Mouse (Mus musculus) heart, embryonic 16.5 days (tissue): ENCODE results near the gene Fry. TPM values are rescaled to one million over a fixed set of nuclear protein-coding genes. Genes with fewer than 3 reads are reported as not detected.

Experiments
- ATAC-seq: fragments of 200-750 bp; cut with Nextera tagmentation; replicated peaks from 2 replicates; pipeline ENCODE4 v1.8.0; 2017; ENCODE audit warnings: moderate number of reproducible peaks; ENCODE audit not compliant: insufficient read depth, low FRiP score; ENCODE audit errors: extremely low read depth
- H3K27ac ChIP-seq: fragments of 300-500 bp; sonication (generic); 2 replicates; pipeline ENCODE4 v1.5.1; 2014; ENCODE audit warnings: mild to moderate bottlenecking, low read length, control low read depth, moderate library complexity
- H3K27me3 ChIP-seq: fragments of 300-500 bp; sonication (generic); 2 replicates; pipeline ENCODE4 v1.6.1; 2014; ENCODE audit warnings: low read length, mixed read lengths; ENCODE audit not compliant: control insufficient read depth, insufficient read depth
- H3K36me3 ChIP-seq: fragments of 300-500 bp; sonication (generic); 2 replicates; pipeline ENCODE4 v1.6.1; 2014; ENCODE audit not compliant: control insufficient read depth, insufficient read depth
- H3K4me1 ChIP-seq: fragments of 300-500 bp; sonication (generic); 2 replicates; pipeline ENCODE4 v1.6.1; 2014; ENCODE audit warnings: low read length, mixed read lengths; ENCODE audit not compliant: control insufficient read depth, insufficient read depth
- H3K4me2 ChIP-seq: fragments of 300-500 bp; sonication (generic); 2 replicates; pipeline ENCODE4 v1.6.1; 2014; ENCODE audit warnings: low read depth, mild to moderate bottlenecking, control low read depth, low read length
- H3K4me3 ChIP-seq: fragments of 300-500 bp; sonication (generic); 2 replicates; pipeline ENCODE4 v1.5.1; 2014; ENCODE audit warnings: mild to moderate bottlenecking, control low read depth, low read length
- H3K9ac ChIP-seq: fragments of 300-500 bp; sonication (generic); 2 replicates; pipeline ENCODE4 v1.6.1; 2014; ENCODE audit warnings: low read length, control low read depth
- H3K9me3 ChIP-seq: fragments of 300-500 bp; sonication (generic); replicated peaks from 2 replicates; pipeline ENCODE4 v1.6.1; 2016; ENCODE audit warnings: low read length; ENCODE audit not compliant: control insufficient read depth
- WGBS: fragments of 180-500 bp; shearing (Covaris S2); extraction: QIAGEN DNeasy Blood & Tissue Kit; methylation state at CpG from one replicate; pipeline ENCODE4 v1.1.7; 2014; 5-methylcytosine and 5-hydroxymethylcytosine counted together
- polyA plus RNA-seq: library from polyadenylated mRNA; unstranded; fragments of >200 nt; fragmentation: Nextera tagmentation; extraction: Ambion mirVana; gene quantifications from 2 replicates; pipeline ENCODE4 v1.2.1, GENCODE M21; 2015

Gene Fry
- polyA plus RNA-seq: 30.9 and 32.6 TPM in 2 replicates

DNA sequence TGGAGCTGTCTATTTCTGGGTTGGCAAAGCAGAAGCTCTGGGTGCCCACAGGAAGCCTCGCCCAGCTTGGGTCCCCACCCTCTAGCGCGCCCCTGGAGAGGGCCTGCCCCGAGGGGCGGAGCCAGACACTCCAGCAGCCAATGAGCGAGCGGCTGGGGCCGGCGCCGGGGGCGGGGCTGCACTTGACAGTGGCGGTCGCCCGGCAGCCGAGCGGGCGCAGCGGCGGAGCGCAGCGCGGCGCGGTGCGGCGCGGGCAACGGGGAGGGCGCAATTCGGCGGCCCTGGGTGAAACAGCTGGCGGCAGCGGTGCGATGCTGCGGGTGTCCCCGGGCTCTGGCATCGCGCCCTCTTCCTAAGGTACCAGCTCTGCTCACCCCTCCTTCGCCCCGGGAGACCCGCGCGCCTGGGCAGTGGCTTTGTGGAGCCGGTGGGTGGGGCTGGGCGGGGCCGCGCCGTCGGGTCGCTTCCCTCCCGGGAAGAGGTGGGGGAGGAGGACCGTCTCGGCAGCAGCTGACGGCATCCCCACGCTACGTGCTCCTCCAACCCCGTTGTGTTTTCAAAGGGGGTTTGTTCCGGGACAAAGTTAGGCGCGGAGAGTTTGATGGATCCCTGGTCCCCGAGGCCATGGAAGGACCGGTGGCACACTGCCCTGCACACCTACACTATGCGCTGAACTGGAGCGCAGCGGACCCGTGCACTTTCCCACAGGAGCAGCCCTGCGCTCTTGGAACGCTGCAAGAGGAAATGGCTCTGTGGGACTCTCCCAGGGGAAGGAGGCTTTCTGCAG, at the start of gene Fry:
Gene Fry, plus strand, starts transcription at position 191 of the 787 bp plus-strand sequence.
- ATAC-seq: peak; percentile 99
- peak within 1 kb of the TSS; percentile 64 for H3K4me3 ChIP-seq
- peak within 1 kb of the TSS; percentile 81 for H3K27ac ChIP-seq
- peaks cover 3% of the 10 kb centered on the region; the same call in 1 of the 2 replicates for H3K9me3 ChIP-seq
- under 1% methylated on average over 65 of the region's 68 CpGs for WGBS
- no peaks in the 10 kb centered on the region for H3K36me3 ChIP-seq
- no peaks in the 10 kb centered on the region for H3K27me3 ChIP-seq
- peaks cover 26% of the 10 kb centered on the region for H3K4me1 ChIP-seq
- H3K9ac ChIP-seq: peak within 1 kb of the TSS; percentile 74
- H3K4me2 ChIP-seq: peak within 1 kb of the TSS; percentile 79

DNA sequence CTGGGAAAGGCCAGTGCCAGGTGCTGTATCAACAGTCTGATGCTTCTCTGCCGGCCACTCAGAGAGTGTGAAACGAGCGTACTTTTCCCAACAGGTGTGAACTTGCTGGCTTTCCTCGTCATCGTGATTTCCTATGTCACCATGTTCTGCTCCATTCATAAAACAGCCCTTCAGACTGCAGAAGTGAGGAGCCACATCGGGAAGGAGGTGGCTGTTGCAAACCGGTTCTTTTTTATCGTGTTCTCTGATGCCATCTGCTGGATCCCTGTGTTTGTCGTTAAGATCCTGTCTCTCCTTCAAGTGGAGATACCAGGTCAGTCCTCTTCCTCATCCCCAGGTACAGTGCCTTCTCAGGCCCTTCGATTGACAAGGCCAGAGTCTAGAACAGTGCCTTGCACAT, 48.4 kb upstream of the Fry start:
- Histone ChIP-seq H3K27ac (no peak overlapping the region), H3K4me3 (no peak overlapping the region), H3K4me2 (peak overlapping the region; percentile 26; the same call in 1 of the 2 replicates), H3K9ac (no peak overlapping the region), H3K4me1 (no peaks in the 10 kb centered on the region), H3K36me3 (no peaks in the 10 kb centered on the region), H3K27me3 (no peaks in the 10 kb centered on the region), H3K9me3 (no peaks in the 10 kb centered on the region)
- 16% methylated on average over 10 of the region's 10 CpGs for WGBS
- ATAC-seq: no peak

DNA sequence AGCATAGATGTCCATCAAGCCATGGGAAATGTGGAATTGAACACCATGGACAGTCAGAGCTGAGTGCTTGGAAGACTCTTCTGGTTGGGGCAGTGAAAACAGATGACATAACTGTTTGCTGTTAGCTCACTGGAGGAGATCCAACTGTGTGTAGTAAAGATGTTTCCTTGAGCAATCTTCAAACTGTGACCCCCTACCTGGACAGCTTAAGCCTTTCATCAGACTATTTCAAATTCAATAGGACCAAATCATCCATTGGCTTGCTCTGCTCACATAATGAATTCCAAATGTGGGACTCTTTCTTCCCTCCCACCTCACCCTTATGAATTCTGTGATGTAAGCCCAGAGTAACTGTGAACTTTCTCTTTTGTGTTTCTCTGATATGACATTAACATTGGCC, 46.7 kb upstream of the Fry start:
- H3K27me3 ChIP-seq: no peaks in the 10 kb centered on the region
- no peak overlapping the region for H3K27ac ChIP-seq
- H3K9me3 ChIP-seq: no peaks in the 10 kb centered on the region
- no peak overlapping the region for H3K9ac ChIP-seq
- no peak for ATAC-seq
- no peaks in the 10 kb centered on the region for H3K36me3 ChIP-seq
- no peaks in the 10 kb centered on the region for H3K4me1 ChIP-seq
- H3K4me3 ChIP-seq: no peak overlapping the region
- H3K4me2 ChIP-seq: no peak overlapping the region

DNA sequence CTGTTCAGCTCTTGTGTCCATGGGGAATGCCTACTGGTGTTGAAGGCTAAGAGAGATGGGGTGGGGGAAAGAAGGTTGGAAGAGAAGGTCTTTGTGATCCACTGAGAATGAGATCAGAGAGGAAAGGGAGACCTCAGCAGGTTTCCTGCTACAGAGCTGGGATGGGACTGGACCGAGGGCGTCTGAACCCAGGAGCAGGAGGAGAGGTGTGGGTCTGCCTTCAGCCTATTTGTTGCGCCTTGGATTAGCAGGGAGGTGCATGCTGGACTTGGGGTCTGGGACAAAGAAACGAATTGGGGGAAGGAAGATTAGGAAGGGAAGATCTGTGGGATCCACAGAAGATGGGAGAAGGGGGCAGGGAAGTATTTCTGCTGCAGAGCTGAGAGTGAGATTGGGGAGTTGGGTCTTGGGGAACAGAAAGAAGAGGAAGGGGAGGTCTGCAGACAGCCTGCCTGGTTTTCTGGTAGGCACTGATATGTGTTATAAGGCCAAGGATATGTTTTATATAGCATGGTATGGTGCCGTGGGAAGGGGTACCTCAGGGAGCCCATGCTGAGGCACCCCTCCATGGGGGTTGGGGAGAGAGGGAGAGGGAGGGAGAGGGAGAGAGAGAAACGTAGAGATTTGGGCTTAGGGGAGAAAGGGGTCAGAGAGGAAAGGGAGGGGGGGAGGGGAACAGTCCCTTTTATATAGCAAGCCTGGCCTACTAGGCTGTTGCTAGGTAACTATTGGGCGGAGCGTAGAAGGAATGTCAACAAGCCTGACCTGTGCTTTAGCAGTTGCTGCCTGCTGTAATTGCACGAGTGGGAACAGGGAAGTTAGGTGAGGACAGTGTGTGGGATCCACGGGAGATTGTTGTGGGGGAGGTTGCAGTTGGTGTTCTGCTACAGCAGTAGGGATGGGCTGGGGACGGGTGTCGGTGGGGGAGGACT, 38.3 kb upstream of the Fry start:
- peaks cover 2% of the 10 kb centered on the region; the same call in 1 of the 2 replicates for H3K4me1 ChIP-seq

DNA sequence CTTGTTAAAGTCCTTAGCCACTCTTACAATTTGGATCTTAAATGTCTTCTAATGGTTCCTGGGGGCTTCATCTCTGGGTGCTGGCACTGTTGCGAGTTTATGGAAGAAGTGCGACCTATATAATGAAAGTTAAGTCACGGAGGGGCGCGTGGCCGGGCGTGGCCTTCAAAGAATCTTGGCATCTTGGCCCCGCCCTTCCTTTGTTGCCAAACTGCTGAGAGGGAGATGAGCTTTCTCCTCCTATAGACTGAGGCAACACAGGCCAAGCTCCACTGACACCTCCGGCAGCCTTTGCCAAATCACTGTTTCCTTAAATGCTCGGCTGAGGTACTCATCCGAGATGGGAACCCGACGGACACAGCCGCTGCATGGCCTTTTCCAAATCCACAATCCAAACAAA, 35.7 kb upstream of the Fry start:
- Histone ChIP-seq H3K9ac (no peak overlapping the region), H3K27me3 (no peaks in the 10 kb centered on the region), H3K27ac (no peak overlapping the region), H3K4me1 (peaks cover 2% of the 10 kb centered on the region; the same call in 1 of the 2 replicates), H3K9me3 (no peaks in the 10 kb centered on the region; the same call in 1 of the 2 replicates), H3K4me3 (no peak overlapping the region), H3K36me3 (no peaks in the 10 kb centered on the region), H3K4me2 (no peak overlapping the region)
- WGBS: 84% methylated on average over 14 of the region's 14 CpGs
- no peak for ATAC-seq

More for the DNA sequence above, 38.3 kb upstream of the Fry start:
- H3K27ac ChIP-seq: no peak overlapping the region
- H3K27me3 ChIP-seq: no peaks in the 10 kb centered on the region
- H3K4me2 ChIP-seq: peak overlapping the region; percentile 51
- no peak overlapping the region for H3K9ac ChIP-seq
- peak overlapping the region; percentile 19 for H3K4me3 ChIP-seq
- ATAC-seq: peak; percentile 67
- H3K36me3 ChIP-seq: no peaks in the 10 kb centered on the region
- no peaks in the 10 kb centered on the region for H3K9me3 ChIP-seq
- WGBS: 28% methylated on average over 12 of the region's 12 CpGs

DNA sequence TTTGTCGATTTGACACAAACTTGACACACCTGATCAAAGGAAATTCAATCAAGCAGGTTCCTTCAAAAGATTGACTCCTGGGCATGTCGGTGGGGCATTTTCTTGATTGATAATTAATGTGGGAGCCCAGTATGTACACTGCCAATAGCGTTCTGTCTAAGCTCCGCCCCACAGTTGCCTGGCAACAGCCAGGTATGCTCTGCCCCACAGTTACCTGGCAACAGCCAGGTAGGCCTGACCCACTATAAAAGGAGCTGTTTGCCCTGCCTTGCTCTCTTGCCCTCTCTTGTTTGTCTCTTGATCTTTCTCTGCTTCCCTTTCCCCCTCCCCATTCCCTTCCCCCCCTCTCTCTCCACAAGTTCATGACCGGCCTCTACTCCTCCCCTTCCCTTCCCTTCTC, 35.3 kb upstream of the Fry start:
- Histone ChIP-seq H3K36me3 (no peaks in the 10 kb centered on the region), H3K9ac (no peak overlapping the region), H3K27ac (no peak overlapping the region), H3K27me3 (no peaks in the 10 kb centered on the region), H3K4me1 (peaks cover 2% of the 10 kb centered on the region; the same call in 1 of the 2 replicates), H3K4me2 (no peak overlapping the region), H3K9me3 (no peaks in the 10 kb centered on the region; the same call in 1 of the 2 replicates), H3K4me3 (no peak overlapping the region)
- ATAC-seq: no peak
- 57% methylated on average over 5 of the region's 5 CpGs for WGBS

DNA sequence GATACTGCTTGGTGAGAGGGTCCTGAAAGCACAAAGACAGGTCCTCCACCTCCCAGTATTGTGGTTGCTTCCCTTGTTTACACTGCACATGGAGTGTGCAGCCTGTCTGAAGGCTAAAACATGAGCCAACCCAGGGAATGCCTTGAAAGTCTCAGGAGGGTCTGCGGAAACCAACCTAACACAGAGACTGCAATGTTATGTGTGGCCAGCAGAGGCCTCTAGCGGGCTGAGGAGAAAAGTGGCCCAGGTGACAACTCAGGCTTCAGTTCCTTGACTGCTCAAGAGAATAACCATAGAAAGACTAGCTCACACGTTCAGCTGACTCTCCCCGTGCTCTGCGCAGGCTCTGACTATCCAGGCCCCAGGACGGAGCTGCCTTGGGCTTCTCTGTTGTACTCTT, 20.8 kb upstream of the Fry start:
- Histone ChIP-seq H3K4me3 (no peak overlapping the region), H3K27me3 (no peaks in the 10 kb centered on the region), H3K9ac (peak overlapping the region; percentile 43; the same call in 1 of the 2 replicates), H3K9me3 (no peaks in the 10 kb centered on the region), H3K27ac (no peak overlapping the region), H3K4me1 (no peaks in the 10 kb centered on the region), H3K36me3 (no peaks in the 10 kb centered on the region), H3K4me2 (peak overlapping the region; percentile 34; the same call in 1 of the 2 replicates)
- 5% methylated on average over 6 of the region's 6 CpGs for WGBS
- ATAC-seq: peak; percentile 67

DNA sequence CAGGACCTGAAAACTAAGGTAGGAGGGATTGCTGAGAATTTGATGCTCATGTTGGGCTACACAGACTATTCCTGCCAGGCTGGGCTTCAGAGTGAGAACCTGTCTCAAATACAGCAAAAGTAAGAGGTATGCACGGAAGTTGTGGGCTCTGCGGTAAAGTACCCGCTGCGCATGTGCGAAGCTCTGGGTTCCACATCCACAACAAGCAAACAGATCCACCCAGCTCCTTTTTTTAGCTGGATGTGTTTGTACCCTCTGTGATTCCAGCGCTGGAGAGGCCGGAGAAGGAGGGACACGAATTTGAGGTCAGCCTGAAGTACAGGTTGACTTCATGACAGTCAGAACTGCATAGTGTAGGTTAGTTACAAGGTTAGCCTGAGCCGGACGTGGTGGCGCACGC, 19.7 kb upstream of the Fry start:
- no peak overlapping the region for H3K9ac ChIP-seq
- H3K4me2 ChIP-seq: no peak overlapping the region
- 89% methylated on average over 12 of the region's 12 CpGs for WGBS
- H3K27me3 ChIP-seq: no peaks in the 10 kb centered on the region
- H3K27ac ChIP-seq: no peak overlapping the region
- no peak overlapping the region for H3K4me3 ChIP-seq
- no peaks in the 10 kb centered on the region for H3K4me1 ChIP-seq
- H3K9me3 ChIP-seq: no peaks in the 10 kb centered on the region
- no peak for ATAC-seq
- H3K36me3 ChIP-seq: no peaks in the 10 kb centered on the region
